Mouse (Mus musculus) gastrocnemius, postnatal 4 days (tissue): ENCODE measurements at regions not wholly inside any gene's neighbourhood (a gene's known extent, or its start where the extent isn't known, plus 50 kb on each side); places are given as distances from the start of the nearest gene placed in this dataset.

Source experiments
- DNase-seq, 2 experiments: peaks; one replicate each; pipeline ENCODE4 v3.0.0; 2021 to 2022; ENCODE audit warnings: low spot score in 2 of 2, mixed read lengths in 2 of 2

- DNase-seq: no peak
These were observed 224.7 kb upstream of the Pgrmc2 start for GRCm38 (mm10) chr3:41307400-41308028.

GRCm38 (mm10) chr3:41302805-41303204, 220.0 kb upstream of the Pgrmc2 start:
- no peak for DNase-seq

GRCm38 (mm10) chr3:41298776-41299175, 215.9 kb upstream of the Pgrmc2 start:
- no peak for DNase-seq

DNA sequence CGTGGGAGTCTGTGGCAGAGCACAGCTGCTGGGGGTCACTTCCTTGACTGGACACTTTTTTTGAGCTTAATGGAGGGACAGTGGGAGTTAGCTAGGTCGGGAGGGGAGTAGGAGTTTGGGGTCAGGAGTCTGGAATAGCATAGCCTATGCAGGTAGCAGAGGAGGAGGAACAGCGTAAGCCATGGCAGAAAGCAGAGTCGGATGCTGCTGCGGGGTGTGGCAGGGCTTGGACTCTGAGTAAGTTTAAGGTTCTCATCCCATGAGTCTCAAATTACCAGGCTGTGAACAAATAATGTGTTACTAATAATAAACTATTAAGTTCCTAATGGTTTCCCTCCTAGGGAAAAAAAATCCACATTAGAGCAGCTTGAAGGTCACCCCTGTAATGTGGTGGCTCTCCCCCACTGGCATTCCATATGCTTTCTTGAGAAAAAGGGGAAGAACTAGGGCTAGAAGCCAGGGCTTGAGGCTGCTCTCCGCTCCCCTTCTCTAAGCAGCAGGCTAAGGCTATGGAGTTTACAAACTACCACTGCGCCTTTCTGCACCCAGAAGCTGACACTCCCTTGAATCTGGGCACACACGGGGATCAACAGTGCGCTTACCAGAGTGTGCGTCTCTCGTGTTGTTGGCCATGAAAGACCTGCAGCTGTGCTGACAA, 213.4 kb upstream of the Pgrmc2 start:
- DNase-seq: no peak

- DNase-seq: no peak
These were observed 212.3 kb upstream of the Pgrmc2 start for GRCm38 (mm10) chr3:41295150-41295549.

- no peak for DNase-seq
These were observed 207.9 kb upstream of the Pgrmc2 start for GRCm38 (mm10) chr3:41290535-41291307.

- DNase-seq: no peak
These were observed 205.9 kb upstream of the Pgrmc2 start for GRCm38 (mm10) chr3:41288735-41289134.

DNA sequence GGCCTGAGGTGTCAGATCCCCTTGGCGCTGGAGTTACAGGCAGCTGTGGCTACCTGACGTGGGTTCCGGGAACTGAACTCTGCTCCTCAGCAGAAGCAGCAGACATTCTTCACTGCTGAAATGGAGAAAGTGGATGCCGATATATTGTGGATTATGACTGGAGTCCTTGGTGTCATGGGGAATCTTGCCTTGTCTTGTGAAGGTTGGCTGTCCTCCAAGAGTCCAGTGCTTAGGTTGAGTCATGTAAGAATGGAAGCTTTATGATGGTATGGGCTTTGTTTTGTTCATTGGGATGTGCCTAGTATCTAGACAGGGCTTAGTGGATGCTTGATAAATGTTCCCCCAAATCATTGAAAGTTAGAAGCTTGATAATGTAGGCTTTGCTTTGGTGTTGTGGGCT, 205.2 kb upstream of the Pgrmc2 start:
- no peak for DNase-seq

- peak in 1 of 2 experiments; percentile 43 for DNase-seq
These were observed 202.5 kb upstream of the Pgrmc2 start for GRCm38 (mm10) chr3:41285336-41285735.

GRCm38 (mm10) chr3:41284897-41285296, 202.1 kb upstream of the Pgrmc2 start:
- DNase-seq: peak in 1 of 2 experiments; percentile 40

DNA sequence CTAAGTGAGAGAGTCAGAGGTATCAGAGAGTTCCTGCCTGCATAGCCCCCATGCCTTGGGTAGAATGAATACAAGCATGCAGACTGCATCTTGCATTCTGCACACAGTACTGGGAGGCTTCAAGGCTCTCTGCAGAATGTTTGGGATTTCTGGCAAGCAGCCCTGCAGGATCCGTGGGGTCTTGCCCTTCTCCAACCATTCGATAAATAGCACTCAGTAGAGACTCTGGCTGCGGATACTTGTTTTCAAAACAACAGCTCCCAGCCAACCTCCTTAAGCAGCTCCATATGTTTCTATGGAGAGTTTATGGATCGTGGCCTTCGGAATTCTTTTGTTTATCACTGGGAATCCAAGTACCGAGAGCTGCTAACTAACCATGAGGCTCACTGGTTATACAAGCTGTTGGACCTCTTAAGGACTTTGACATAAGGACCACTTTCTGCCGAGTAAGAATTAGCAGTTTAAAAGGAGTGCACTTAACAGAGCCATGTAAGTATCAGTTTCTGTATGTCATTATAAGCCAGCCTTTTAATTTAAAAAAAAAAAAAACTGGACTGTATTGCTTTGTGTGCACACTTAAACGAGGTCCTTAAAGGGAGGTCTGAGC, 199.7 kb upstream of the Pgrmc2 start:
- DNase-seq: peak in 1 of 2 experiments; percentile 62

- DNase-seq: no peak
These were observed 193.2 kb upstream of the Pgrmc2 start for GRCm38 (mm10) chr3:41276096-41276495.

DNA sequence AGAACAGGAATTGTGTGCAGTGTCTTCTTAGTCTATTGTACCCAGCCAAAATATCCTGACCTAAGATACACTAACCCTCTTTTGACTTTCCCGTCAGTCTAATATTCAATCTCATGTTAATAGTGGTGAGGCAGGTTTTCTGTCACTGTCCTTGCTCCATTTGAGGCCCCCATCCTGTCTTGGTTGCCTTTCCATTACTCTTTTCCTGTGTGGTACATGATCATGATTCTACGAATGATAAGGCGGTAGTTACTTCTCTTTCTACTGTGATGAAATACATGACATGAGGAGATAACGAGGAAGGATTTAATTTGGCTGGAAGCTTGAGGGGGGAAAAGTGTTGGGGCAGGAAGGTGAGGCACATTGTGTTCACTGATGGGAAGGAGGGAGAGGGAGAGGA, 185.7 kb upstream of the Pgrmc2 start:
- DNase-seq: no peak

GRCm38 (mm10) chr3:41266216-41266615, 183.4 kb upstream of the Pgrmc2 start:
- no peak for DNase-seq

DNA sequence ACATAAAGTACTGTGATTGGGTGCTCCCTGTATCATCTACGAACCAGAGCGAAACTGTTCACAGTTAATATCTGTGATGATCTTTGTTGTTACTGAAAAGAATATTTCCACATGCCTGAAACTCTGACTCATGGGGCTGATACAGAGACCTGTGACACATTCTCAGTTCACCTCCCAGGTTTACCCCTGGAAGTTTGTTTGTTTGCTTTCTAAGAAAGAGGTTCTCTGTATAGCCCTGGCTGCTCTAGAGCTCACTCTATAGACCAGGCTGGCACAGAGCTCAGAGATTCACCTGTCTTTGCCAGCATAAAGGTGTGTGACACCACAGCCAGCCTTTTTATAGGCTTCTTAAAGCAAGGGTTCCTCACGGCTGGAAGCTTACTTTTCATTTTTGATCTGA, 182.6 kb upstream of the Pgrmc2 start:
- DNase-seq: no peak

DNA sequence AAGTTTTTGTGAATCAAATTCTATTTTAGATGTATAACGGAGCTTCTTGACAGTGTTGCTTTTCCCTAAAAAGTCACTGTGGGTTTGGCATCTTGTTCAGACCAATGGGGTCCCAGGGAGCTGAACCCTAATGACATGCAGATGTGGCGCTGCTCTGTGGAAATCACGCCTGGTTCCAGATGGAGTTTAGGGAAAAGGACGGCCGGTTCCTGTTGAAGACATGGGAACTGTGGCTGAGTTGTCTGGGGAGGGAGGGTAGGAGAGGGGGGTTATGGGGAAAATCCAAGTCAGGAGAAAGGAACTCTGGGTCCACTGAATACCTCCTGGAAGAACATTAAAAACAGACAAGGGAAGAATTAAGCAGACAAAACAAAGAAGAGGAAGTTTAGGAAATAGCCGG, 175.4 kb upstream of the Pgrmc2 start:
- DNase-seq: peak in 1 of 2 experiments; percentile 32

DNA sequence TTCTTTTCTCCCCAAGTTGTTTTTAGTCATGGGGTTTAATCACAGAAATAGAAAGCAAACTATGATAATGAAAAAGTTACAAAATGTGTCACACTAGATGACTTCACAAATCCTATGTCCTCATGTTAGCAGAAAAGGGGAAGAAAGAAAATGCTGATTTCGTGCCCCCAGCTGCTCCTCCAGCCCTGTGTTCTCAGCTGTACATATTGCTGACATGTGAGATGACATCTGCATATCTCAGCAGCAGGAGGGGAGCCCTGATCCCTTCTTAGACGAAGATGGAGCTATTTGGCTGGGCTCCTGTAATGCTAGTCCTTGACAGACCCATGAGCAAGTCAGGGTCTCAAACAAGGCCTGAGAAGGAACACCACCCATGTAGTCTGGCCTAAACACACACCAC, 162.1 kb upstream of the Pgrmc2 start:
- no peak for DNase-seq

- DNase-seq: no peak
These were observed 159.2 kb upstream of the Pgrmc2 start for GRCm38 (mm10) chr3:41241856-41242552.

DNA sequence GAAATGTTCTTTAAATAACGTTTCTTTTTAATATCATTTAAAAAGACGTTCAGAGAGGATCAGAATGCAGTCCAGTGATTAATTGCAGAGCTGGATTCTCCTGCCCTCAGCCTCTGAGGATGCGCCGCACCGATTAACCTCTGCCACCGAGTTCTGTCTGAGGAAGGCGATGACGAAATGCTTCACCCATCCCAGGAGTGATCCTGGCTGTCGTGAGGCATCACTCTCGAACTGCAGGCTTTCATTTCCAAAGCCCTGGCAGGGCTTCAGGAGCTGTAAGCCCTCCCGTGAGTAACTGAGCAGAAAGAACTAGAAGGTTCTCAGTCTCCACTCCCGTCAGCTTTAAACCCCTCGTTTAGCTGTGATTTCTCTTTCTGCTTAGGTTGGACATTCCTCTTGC, 157.0 kb upstream of the Pgrmc2 start:
- DNase-seq: no peak

DNA sequence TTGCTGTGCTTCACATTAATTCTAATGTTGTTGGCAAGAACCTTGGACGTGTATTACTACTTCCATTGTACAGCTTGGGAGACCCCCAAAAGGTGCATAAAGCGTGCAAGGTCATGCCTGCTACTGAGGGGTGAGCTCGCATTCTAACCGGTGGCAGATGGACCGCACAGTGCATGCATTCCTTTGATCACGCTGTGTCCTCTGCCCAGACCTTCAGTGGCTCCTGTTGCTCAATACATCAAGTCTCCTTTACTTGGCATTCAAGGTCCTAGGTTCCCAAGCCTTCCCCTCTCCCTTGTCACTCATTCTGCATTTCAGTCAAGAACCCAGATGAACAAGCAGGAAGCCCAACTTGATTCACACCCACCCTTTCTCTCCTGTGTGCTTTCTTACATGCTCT, 156.4 kb upstream of the Pgrmc2 start:
- DNase-seq: no peak

- no peak for DNase-seq
These were observed 155.2 kb upstream of the Pgrmc2 start for GRCm38 (mm10) chr3:41238046-41238445.
